Mouse (Mus musculus) thymus, postnatal 0 days (tissue): ENCODE results near the gene Pdcd6ip. TPM values are rescaled to one million over a fixed set of nuclear protein-coding genes. Genes with fewer than 3 reads are reported as not detected.
A peak's percentile ranks its signal among the peaks of the same experiment; 100 is the strongest.
"Not testable (repeated sequence)": the region's sequence is repeated elsewhere in the genome, so short reads cannot be mapped to it uniquely, and the experiment has no call there.

Experiments used
- DNase-seq: peaks from one replicate; pipeline ENCODE4 v3.0.0-alpha.2; 2015; ENCODE audit warnings: low spot score
- polyA plus RNA-seq: library from polyadenylated mRNA; unstranded; fragments of >200 nt; fragmentation: Nextera tagmentation; extraction: Ambion mirVana; gene quantifications from 2 replicates; pipeline ENCODE4 v1.2.1, GENCODE M21; 2015

Gene Pdcd6ip
- 84.8 and 92.5 TPM in 2 replicates for polyA plus RNA-seq

DNA sequence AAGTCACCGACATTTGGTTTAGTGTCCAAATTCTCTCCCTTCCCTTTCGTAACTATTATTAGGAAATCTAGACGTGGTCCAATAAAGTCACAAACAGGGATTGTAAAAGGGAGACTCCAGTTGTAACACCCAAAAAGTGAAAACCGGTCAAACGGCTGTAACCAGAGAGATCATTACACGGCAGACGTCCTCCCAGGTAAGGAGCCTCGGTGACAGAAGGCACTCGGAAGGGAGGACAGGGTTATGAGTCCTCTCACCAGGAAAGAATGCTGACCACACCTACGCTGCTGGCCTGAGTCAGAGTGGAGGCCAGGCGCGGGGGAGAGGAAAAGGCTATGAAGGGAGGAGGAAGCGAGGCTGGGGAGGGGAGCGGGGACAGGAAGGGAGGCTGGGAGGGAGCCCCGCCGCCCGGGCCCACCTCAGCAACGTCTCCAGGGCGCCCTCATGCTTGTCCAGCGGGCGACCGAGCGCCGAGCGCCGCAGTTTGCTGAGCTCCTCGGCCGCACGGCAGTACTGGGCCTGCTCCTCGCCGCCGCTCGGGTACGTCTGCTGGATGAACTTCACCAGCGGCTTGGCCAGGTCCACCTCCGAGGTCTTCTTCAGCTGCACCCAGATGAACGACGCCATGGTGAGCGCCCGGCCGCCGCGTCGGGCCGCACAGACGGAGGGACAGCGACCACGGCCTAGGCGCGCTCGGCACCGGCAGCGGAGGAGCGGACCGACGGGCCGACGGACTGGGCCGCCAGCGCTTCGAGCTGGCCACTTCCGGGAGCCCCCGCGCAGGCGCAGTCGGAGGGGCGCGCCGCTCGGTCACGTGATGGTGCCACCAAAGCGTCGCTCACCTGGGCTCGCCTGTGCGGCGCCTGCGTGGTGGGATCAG, at the start of gene Pdcd6ip:
Gene Pdcd6ip (minus strand): TSS at position 779 of the 880 bp plus-strand sequence.
- DNase-seq = peak; percentile 90

DNA sequence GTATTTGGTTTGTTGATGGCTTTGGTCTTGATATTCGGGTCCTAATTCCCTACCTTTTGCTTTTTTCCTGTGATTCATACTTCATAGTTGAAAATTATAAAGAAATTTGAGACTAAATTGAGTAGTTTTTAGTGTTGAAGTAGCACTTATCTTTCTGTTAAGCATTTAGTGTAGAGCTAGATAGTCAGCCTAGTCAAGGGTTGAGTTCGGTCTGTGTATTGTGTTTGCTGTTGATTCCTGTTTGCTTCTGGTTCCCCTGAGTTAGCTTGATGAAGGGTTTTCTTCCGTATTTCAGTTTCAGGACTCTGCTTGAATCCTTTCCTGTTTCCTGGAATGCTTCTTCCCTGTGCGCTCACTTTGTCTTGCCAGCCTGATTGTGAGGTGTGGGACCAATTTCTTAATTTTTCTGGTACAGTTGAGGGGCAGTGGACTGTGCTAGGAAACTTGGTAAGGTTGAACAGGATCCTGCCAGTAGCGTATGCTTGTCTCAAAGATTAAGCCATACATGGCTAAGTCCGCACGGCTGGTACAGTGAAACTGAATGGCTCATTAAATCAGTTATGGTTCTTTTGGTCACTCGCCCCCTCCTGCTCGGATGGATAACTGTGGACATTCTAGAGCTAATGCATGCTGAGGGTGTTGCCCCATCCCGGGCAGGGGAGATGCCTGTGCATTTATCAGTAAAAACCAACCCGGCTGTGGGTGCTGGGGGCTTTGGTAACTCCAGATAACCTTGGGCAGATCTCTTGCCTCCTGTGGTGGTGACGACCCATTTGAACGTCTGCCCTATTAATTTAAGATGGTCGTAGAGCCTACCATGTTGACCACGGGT, 48.0 kb upstream of the Pdcd6ip start:
- no peak for DNase-seq

GRCm38 (mm10) chr9:113749356-113749755, 41.3 kb upstream of the Pdcd6ip start:
- DNase-seq = no peak

DNA sequence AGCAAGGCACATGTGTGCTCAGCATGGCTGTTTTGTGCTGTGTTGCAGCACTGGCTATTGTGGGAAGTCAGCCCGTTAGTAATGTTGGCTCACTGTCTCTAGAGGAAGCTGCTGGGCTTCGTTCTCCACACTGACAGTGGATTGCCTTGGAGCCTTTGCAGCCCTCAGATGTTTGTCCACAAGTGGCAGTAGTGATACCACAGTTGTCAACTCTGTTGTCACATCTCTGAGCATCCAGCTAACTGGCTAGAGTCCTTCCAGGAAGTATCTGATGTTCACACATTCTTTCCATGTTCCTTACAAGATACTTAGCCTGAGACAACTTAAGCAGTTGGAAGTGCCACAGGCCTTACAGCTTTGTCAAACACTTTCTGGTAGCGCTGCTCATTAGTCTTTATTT, 35.2 kb upstream of the Pdcd6ip start:
- peak; percentile 15 for DNase-seq

- DNase-seq = peak; percentile 12
Measured at GRCm38 (mm10) chr9:113742361-113742794, 34.3 kb upstream of the Pdcd6ip start.

DNA sequence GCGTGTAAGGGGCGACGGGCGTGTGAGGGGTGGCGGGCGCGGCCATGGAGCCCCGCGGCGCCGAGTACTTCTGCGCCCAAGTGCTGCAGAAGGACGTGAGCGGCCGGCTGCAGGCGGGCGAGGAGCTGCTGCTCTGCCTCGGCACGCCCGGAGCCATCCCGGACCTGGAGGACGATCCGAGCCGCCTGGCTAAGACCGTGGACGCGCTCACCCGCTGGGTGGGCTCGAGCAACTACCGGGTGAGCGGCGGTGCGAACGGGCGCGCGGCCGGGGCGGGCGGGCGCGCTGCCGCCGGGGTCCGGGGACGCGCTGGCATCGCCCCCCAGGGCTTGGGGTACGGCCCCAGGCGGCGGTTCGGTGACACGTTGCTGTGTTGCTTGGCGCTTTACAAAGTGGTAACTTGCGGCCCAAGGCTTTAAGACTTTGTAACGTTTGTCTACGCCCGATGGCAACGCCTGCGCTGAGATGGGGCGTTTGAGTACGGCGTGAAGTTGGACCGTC, 33.6 kb upstream of the Pdcd6ip start:
- DNase-seq = peak; percentile 74

- DNase-seq = peak; percentile 86
Measured at GRCm38 (mm10) chr9:113741108-113741636, 33.1 kb upstream of the Pdcd6ip start, which contains the start of gene Clasp2. Gene Clasp2, plus strand, starts transcription at chr9:113741473.

DNA sequence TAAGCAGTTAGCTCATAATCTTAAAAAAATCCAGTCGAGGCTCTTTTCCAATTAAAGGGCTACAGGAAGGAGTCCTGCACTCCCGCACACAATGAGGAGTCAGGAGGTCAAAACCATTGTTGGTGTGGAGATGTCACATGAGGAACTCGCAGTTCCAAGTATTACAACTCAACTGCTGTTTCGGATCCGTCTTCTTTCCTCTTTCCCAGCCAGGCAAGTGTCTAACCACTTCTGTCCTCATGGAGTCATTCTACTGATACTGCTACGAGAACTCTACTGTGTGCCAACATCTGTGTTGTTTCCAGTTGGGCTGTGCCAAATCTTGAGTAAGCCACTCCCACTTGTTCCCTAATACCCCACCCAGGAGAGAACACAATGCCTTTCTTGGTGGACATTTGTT, 30.9 kb upstream of the Pdcd6ip start:
- no peak for DNase-seq

GRCm38 (mm10) chr9:113738021-113738420, 30.0 kb upstream of the Pdcd6ip start:
- DNase-seq = no peak

GRCm38 (mm10) chr9:113735920-113736319, 27.9 kb upstream of the Pdcd6ip start:
- no peak for DNase-seq

DNA sequence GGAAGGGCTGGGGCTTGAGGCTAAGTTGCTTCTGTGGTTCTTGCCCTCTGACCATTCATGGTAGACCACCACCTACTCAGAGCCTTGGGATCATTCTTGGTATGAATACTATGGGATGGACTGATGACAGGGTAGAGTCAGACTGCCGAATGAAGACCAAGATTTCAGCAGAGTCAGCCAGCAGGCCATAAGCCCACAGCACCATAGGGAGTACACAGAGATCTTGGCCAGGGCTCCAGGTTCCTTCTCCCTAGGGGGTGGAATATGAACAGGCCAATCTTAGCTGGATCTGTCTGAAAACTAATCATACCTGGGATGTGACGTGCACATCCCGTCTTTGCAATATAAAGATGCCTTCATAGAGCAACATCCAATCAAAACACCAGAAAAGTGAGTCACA, 23.5 kb upstream of the Pdcd6ip start:
- DNase-seq = no peak

DNA sequence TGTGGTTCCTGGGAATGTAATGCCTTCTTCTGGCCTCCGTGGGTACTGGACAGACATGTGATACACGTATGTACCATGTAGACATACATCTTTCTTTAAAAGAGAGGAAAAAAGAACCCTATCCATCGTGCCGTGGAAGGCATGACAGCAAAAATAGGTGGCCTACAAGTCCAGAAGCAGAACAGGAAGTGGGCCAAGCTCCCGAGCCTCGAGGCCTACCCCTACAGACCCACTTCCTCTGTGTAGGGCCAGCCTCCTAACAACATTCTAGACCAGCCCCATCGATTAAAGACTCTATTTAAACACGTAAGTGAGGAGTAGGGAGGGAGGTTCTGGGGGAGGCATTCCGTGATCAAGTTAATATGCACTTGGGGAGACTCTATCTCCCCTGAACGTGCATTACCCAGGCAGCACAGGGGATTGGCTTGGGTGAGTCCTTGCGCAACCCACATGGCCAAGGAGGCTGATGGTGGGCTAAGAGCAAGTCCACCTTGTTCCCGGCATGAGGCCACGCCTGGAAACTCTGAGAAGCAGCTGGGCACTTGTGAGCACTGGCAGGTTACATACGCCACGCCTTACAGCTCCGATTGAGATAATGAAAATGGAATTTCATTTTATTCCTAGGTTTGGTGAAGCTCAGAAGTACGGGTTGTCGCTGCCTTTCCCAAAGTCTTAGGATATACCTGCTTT, 19.1 kb upstream of the Pdcd6ip start:
- DNase-seq = no peak

GRCm38 (mm10) chr9:113726131-113726530, 18.1 kb upstream of the Pdcd6ip start:
- no peak for DNase-seq

DNA sequence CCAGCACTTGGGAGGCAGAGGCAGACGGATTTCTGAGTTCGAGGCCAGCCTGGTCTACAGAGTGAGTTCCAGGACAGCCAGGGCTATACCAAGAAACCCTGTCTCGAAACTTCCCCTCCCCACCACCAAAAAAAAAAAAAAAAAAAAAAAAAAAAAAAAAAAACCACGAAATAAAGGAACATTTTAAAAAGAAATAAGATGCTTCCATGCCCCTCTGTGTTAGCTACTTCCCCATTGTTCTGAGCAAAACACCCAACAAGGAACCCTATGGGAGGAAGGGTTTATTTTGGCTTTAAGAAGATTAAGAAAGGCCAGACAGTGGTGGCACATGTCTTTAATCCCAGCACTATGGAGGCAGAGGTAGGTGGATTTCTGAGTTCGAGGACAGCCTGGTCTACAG, 17.6 kb upstream of the Pdcd6ip start:
- DNase-seq = not testable (repeated sequence)

DNA sequence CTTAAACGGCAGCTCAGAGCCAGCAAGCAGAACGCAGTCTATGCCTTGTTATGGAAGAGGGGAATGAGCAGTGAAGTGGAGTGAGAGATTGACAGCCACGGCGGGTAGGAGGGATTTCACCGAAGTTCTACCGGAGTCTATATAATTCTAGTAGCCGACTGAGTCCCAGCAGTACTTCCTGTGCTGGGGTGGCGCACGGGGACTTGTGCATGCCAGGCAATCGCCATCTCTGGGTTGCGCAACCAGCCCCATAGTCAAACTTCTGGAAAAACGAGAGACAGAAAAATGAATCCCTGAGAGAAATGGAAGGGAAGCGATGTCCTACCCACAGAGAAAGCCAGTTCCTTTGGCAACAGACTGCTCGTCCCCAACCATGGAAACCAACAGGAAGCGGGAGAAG, 16.6 kb upstream of the Pdcd6ip start:
- no peak for DNase-seq

- peak; percentile 33 for DNase-seq
Measured at GRCm38 (mm10) chr9:113719063-113719462, 11.0 kb upstream of the Pdcd6ip start.

GRCm38 (mm10) chr9:113710871-113711270, 2.8 kb upstream of the Pdcd6ip start:
- no peak for DNase-seq

GRCm38 (mm10) chr9:113708361-113709280, 562 bp upstream of the Pdcd6ip start:
- DNase-seq = no peak

DNA sequence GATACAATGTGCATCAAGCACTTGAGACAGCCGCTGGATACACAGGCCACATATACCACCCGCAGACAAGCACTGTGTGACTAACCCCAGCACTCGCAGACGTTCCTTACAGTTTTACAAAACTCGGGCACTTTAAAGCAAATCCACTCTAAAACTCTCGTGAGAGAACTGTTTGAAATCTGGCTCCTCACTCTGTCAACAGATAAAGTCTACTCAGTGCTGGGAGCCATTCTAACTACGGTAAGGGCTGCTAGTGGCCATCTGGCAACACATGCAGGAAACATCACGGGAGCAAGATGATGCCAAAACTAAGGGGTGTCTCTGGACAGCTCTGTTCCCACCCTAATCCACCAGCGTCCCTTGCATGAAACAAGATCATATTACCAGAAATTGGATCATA, 1.2 kb downstream of the Pdcd6ip start:
- DNase-seq = no peak

DNA sequence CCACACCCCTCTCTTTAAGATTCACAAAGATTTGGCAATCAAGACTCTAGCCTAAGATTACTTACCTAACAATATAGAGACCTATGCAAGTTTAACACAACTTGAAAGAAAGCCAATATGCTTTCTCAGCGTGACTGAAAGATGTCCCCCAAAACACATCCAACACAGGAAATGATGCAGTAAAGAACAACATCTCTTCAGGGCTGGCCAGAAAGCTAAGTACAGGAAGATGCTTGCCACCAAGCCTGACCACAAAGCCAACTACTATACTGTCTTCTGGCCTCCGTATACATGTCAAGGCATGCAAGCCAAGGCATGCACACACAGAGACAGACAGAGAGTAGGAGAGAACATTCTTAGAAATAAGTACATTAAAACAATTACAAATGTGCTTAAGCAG, 2.0 kb downstream of the Pdcd6ip start:
- peak; percentile 43 for DNase-seq
